Mouse (Mus musculus): ENCODE measurements around the gene Mettl5. TPM values are rescaled to one million over a fixed set of nuclear protein-coding genes. Genes with fewer than 3 reads are reported as not detected.

Mettl5 gene
- polyA plus RNA-seq, 1 experiment from 2014 or later, result 44.7 TPM

Other genes with a start within 250 kb of the Mettl5 start
- 13.8 and 14.6 TPM in 2 replicates for gene Bbs5, start 238.4 kb downstream of the Mettl5 start, polyA plus RNA-seq (2016; fragmentation: Nextera tagmentation; extraction: Ambion mirVana)
- 0.09 and 0.15 TPM in 2 replicates for gene Klhl41, start 215.5 kb downstream of the Mettl5 start, polyA plus RNA-seq (2016; fragmentation: Nextera tagmentation; extraction: Ambion mirVana)
- gene Fastkd1, start 172.1 kb downstream of the Mettl5 start, polyA plus RNA-seq (2016; fragmentation: Nextera tagmentation; extraction: Ambion mirVana), result 15.8 and 17.7 TPM in 2 replicates
- gene Ppig, start 163.1 kb downstream of the Mettl5 start, polyA plus RNA-seq (2016; fragmentation: Nextera tagmentation; extraction: Ambion mirVana), result 127 and 134 TPM in 2 replicates
- gene Ccdc173, start 96.0 kb downstream of the Mettl5 start, polyA plus RNA-seq (2016; fragmentation: Nextera tagmentation; extraction: Ambion mirVana), result 3.5 and 4.2 TPM in 2 replicates
- 30.4 and 32.8 TPM in 2 replicates for gene Phospho2, start 96.0 kb downstream of the Mettl5 start, polyA plus RNA-seq (2016; fragmentation: Nextera tagmentation; extraction: Ambion mirVana)
- gene Klhl23, start 63.7 kb downstream of the Mettl5 start, polyA plus RNA-seq (2016; fragmentation: Nextera tagmentation; extraction: Ambion mirVana), result 26.7 and 32.2 TPM in 2 replicates
- 354 and 383 TPM in 2 replicates for gene Ssb, start 24.1 kb downstream of the Mettl5 start, polyA plus RNA-seq (2016; fragmentation: Nextera tagmentation; extraction: Ambion mirVana)
- gene Ubr3, start 11.6 kb upstream of the Mettl5 start, polyA plus RNA-seq (2016; fragmentation: Nextera tagmentation; extraction: Ambion mirVana), result 11.7 and 15.9 TPM in 2 replicates
- gene Myo3b, start 153.5 kb upstream of the Mettl5 start, polyA plus RNA-seq (2016; fragmentation: Nextera tagmentation; extraction: Ambion mirVana), result not detected in 2 replicates